Mouse (Mus musculus): ENCODE results near the gene Cox7a2l.

GRCm38 (mm10) chr17:83554997-83555396, 37.9 kb upstream of the Cox7a2l start:
- no peak for TF ChIP-seq FLI1 (IDR thresholded peaks at IDR 0.05; ENCODE audit: low read length)
- no peak for TF ChIP-seq GATA1 (IDR thresholded peaks at IDR 0.05; ENCODE audit: borderline replicate concordance, low read length)
